ENCODE assay signal across 15 mouse cellular contexts in the genomic region with DNA sequence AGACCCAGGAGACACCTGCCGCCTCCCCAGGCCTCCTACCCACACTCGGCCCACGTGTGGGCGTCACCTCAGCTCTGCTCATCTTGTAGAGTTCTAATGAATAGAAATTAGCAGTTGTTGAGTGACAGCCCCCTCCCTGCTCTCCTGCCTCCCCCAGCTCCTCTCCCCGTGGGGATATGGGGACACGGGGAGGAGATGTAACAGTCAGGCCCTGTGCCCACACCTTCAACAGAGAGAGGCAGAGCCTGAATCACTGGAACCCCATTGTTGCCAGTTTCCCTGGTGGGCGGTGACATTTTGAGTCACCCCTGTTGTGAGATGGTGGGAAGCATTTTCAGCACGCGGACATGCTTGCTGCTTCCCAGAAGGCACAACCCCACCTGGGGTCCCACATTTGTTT.
"Had no signal": no experiment of that assay in that cellular context is flagged by ENCODE, and none has a peak within 500 bp of the region (broad histone marks: within the 10 kb centered on the region; RNA-seq: fewer than 3 reads in every experiment).

No protein-coding gene starts in this region.

- H3K9me3 ChIP-seq: limb, embryonic 12.5 days; midbrain, embryonic 12.5 days; neural tube, embryonic 12.5 days; stomach, embryonic 15.5 days had no signal

- H3K4me2 ChIP-seq: limb, embryonic 12.5 days; midbrain, embryonic 12.5 days; neural tube, embryonic 12.5 days; stomach, embryonic 15.5 days had no signal

- H3K9ac ChIP-seq: limb, embryonic 12.5 days; liver, embryonic 14.5 days; midbrain, embryonic 12.5 days; neural tube, embryonic 12.5 days; stomach, embryonic 15.5 days had no signal

- DNase-seq: kidney, adult 11 months; kidney, adult 9 months; kidney, postnatal 36 days; liver; lung, adult 18-20 months; retina, postnatal 1 day; thymus, adult 2 months; thymus, postnatal 36 days had no signal

- H3K27ac ChIP-seq: kidney, postnatal 0 days; limb, embryonic 12.5 days; liver, embryonic 14.5 days; midbrain, embryonic 12.5 days; neural tube, embryonic 12.5 days; stomach, embryonic 15.5 days had no signal

- H3K4me3 ChIP-seq: limb, embryonic 12.5 days; midbrain, embryonic 12.5 days; neural tube, embryonic 12.5 days; stomach, embryonic 15.5 days had no signal

- H3K27me3 ChIP-seq: stomach, embryonic 15.5 days had no signal

- H3K4me1 ChIP-seq: stomach, embryonic 15.5 days had no signal

- ATAC-seq: inflammation-experienced regulatory T-cells, adult 6 months had no signal
